In genomic region chr5:74966891-74967290, GRCm38 (mm10) we compare ENCODE assay signal across 19 mouse cellular contexts.
DNase-seq lines count a peak whose midpoint lies in the region; ATAC-seq and TF ChIP-seq lines count a peak whose summit lies in the region.
"Had no signal": no experiment of that assay in that cellular context is flagged by ENCODE, and none has a peak within 500 bp of the region (broad histone marks: within the 10 kb centered on the region; RNA-seq: fewer than 3 reads in every experiment).

No protein-coding gene starts in this region.

- no peak for TF ChIP-seq CTCF in hindbrain, postnatal 0 days (IDR thresholded peaks at IDR 0.05; ENCODE audit: low read depth)
- no peak for TF ChIP-seq CTCF in midbrain, postnatal 0 days (IDR thresholded peaks at IDR 0.05)
- no peak for TF ChIP-seq CTCF in thymus, adult 2 months (IDR thresholded peaks at IDR 0.05; ENCODE audit: borderline replicate concordance, control insufficient read depth, extremely low read depth, insufficient read depth, low read length, poor library complexity)

- H3K36me3 ChIP-seq in forebrain, embryonic 13.5 days (ENCODE audit: poor library complexity, severe bottlenecking), result no peaks in the 10 kb centered on the region
- no peaks in the 10 kb centered on the region for H3K36me3 ChIP-seq in forebrain, embryonic 10.5 days (replicated peaks)
- H3K36me3 ChIP-seq in hindbrain, postnatal 0 days (ENCODE audit: insufficient read depth, low read length), result no peaks in the 10 kb centered on the region
- H3K36me3 ChIP-seq in hindbrain, embryonic 11.5 days (ENCODE audit: control insufficient read depth, insufficient read depth, low read length), result no peaks in the 10 kb centered on the region
- H3K36me3 ChIP-seq in midbrain, postnatal 0 days (ENCODE audit: insufficient read depth, low read length), result no peaks in the 10 kb centered on the region
- H3K36me3 ChIP-seq in midbrain, embryonic 16.5 days (ENCODE audit: control insufficient read depth, insufficient read depth, low read length), result no peaks in the 10 kb centered on the region
- H3K36me3 ChIP-seq in forebrain, embryonic 16.5 days (ENCODE audit: control insufficient read depth, insufficient read depth), result no peaks in the 10 kb centered on the region
- no peaks in the 10 kb centered on the region for H3K36me3 ChIP-seq in thymus, adult 2 months (ENCODE audit: control insufficient read depth, insufficient read depth, low read length)

- 0 out of 2 replicates have a peak overlapping the region, but pooled peaks have one; percentile 15 for H3K4me2 ChIP-seq in forebrain, embryonic 13.5 days
- H3K4me2 ChIP-seq in hindbrain, postnatal 0 days (ENCODE audit: low read depth, low read length), result peak overlapping the region; percentile 29; the same call in 1 of the 2 replicates
- no peak overlapping the region for H3K4me2 ChIP-seq in hindbrain, embryonic 11.5 days (replicated peaks; ENCODE audit: low read depth, low read length)
- no peak overlapping the region for H3K4me2 ChIP-seq in midbrain, postnatal 0 days (ENCODE audit: low read depth, low read length, poor library complexity, severe bottlenecking)
- no peak overlapping the region for H3K4me2 ChIP-seq in midbrain, embryonic 16.5 days (ENCODE audit: low read length)
- H3K4me2 ChIP-seq in forebrain, embryonic 16.5 days (ENCODE audit: low read length), result peak overlapping the region; percentile 26; the same call in 1 of the 2 replicates

- H3K27me3 ChIP-seq in forebrain, embryonic 13.5 days, result peaks cover 43% of the 10 kb centered on the region
- H3K27me3 ChIP-seq in forebrain, embryonic 10.5 days (ENCODE audit: poor library complexity, severe bottlenecking), result peaks cover 77% of the 10 kb centered on the region
- no peaks in the 10 kb centered on the region for H3K27me3 ChIP-seq in hindbrain, postnatal 0 days (ENCODE audit: insufficient read depth, low read length)
- H3K27me3 ChIP-seq in hindbrain, embryonic 11.5 days (ENCODE audit: control insufficient read depth, insufficient read depth, low read length), result peaks cover 14% of the 10 kb centered on the region
- peaks cover 28% of the 10 kb centered on the region for H3K27me3 ChIP-seq in midbrain, postnatal 0 days (ENCODE audit: insufficient read depth, low read length)
- peaks cover 50% of the 10 kb centered on the region for H3K27me3 ChIP-seq in midbrain, embryonic 16.5 days (ENCODE audit: control insufficient read depth, insufficient read depth, low read depth, low read length)
- peaks cover 7% of the 10 kb centered on the region for H3K27me3 ChIP-seq in forebrain, embryonic 16.5 days (replicated peaks; ENCODE audit: control insufficient read depth, insufficient read depth, low read length)
- no peaks in the 10 kb centered on the region for H3K27me3 ChIP-seq in thymus, adult 2 months (ENCODE audit: control insufficient read depth, insufficient read depth, low read length)

- H3K9me3 ChIP-seq in forebrain, embryonic 13.5 days (replicated peaks), result no peaks in the 10 kb centered on the region
- no peaks in the 10 kb centered on the region for H3K9me3 ChIP-seq in forebrain, embryonic 10.5 days
- no peaks in the 10 kb centered on the region for H3K9me3 ChIP-seq in hindbrain, postnatal 0 days (ENCODE audit: low read length)
- H3K9me3 ChIP-seq in hindbrain, embryonic 11.5 days (ENCODE audit: control insufficient read depth, low read length), result no peaks in the 10 kb centered on the region
- H3K9me3 ChIP-seq in midbrain, postnatal 0 days (ENCODE audit: low read length), result no peaks in the 10 kb centered on the region
- no peaks in the 10 kb centered on the region for H3K9me3 ChIP-seq in midbrain, embryonic 16.5 days (replicated peaks; ENCODE audit: control insufficient read depth, low read length, poor library complexity, severe bottlenecking)
- H3K9me3 ChIP-seq in forebrain, embryonic 16.5 days (ENCODE audit: control insufficient read depth, low read length), result no peaks in the 10 kb centered on the region

- ATAC-seq in forebrain, embryonic 13.5 days, result no peak
- ATAC-seq in hindbrain, postnatal 0 days, result 0 out of 2 replicates have a peak, but pooled peaks have one; percentile 32
- ATAC-seq in hindbrain, embryonic 11.5 days (ENCODE audit: low FRiP score), result no peak
- no peak for ATAC-seq in midbrain, postnatal 0 days (ENCODE audit: low FRiP score)
- no peak for ATAC-seq in midbrain, embryonic 16.5 days
- no peak for ATAC-seq in forebrain, embryonic 16.5 days
- ATAC-seq: activated CD4-positive, CD25-positive, alpha-beta regulatory T cell, adult 4 months; inflammation-experienced regulatory T-cells, adult 6 months had no signal

- 32% methylated on average over 10 of the region's 10 CpGs for WGBS in forebrain, embryonic 13.5 days
- 83% methylated on average over 10 of the region's 10 CpGs for WGBS in forebrain, embryonic 10.5 days
- whole genome bisulfite sequencing in hindbrain, postnatal 0 days, result 26% methylated on average over 10 of the region's 10 CpGs
- 78% methylated on average over 10 of the region's 10 CpGs for WGBS in hindbrain, embryonic 11.5 days
- 39% methylated on average over 10 of the region's 10 CpGs for WGBS in midbrain, postnatal 0 days
- WGBS in midbrain, embryonic 16.5 days, result 46% methylated on average over 10 of the region's 10 CpGs
- 16% methylated on average over 10 of the region's 10 CpGs for WGBS in forebrain, embryonic 16.5 days
- 92% methylated on average over 10 of the region's 10 CpGs for WGBS in thymus, adult 2 months

- no peak overlapping the region for H3K4me3 ChIP-seq in forebrain, embryonic 13.5 days
- no peak overlapping the region for H3K4me3 ChIP-seq in forebrain, embryonic 10.5 days
- no peak overlapping the region for H3K4me3 ChIP-seq in hindbrain, postnatal 0 days (ENCODE audit: low read length)
- no peak overlapping the region for H3K4me3 ChIP-seq in hindbrain, embryonic 11.5 days (ENCODE audit: low read depth, low read length)
- H3K4me3 ChIP-seq in midbrain, postnatal 0 days (ENCODE audit: low read depth, low read length), result no peak overlapping the region
- H3K4me3 ChIP-seq in midbrain, embryonic 16.5 days (ENCODE audit: low read depth, low read length), result no peak overlapping the region
- no peak overlapping the region for H3K4me3 ChIP-seq in forebrain, embryonic 16.5 days (replicated peaks; ENCODE audit: low read length)
- H3K4me3 ChIP-seq in thymus, adult 2 months (ENCODE audit: control insufficient read depth, insufficient read depth, low read length), result no peak overlapping the region
- H3K4me3 ChIP-seq: heart, adult 2 months had no signal

- no peak for DNase-seq in forebrain, embryonic 10.5 days (ENCODE audit: extremely low spot score, low spot score)
- DNase-seq in hindbrain, postnatal 0 days (ENCODE audit: low spot score), result peak; percentile 59
- DNase-seq in hindbrain, embryonic 11.5 days (ENCODE audit: low spot score), result no peak
- DNase-seq in midbrain, postnatal 0 days (ENCODE audit: low spot score), result peak; percentile 57
- DNase-seq in thymus, adult 2 months, result no peak
- DNase-seq: adrenal gland, adult 8-10 months; cerebellum, adult 8-10 months; gastrocnemius, postnatal 36 days; heart, adult 2 months; kidney, adult 18-20 months; layer of hippocampus, adult 9-11 months; liver; lung, postnatal 10 days had no signal

- H3K4me1 ChIP-seq in forebrain, embryonic 13.5 days, result peaks cover 9% of the 10 kb centered on the region
- peaks cover 10% of the 10 kb centered on the region; the same call in 1 of the 2 replicates for H3K4me1 ChIP-seq in forebrain, embryonic 10.5 days
- H3K4me1 ChIP-seq in hindbrain, postnatal 0 days (ENCODE audit: insufficient read depth, low read length), result no peaks in the 10 kb centered on the region
- no peaks in the 10 kb centered on the region for H3K4me1 ChIP-seq in hindbrain, embryonic 11.5 days (replicated peaks; ENCODE audit: control insufficient read depth, insufficient read depth, low read length)
- H3K4me1 ChIP-seq in midbrain, postnatal 0 days (ENCODE audit: insufficient read depth, low read length), result no peaks in the 10 kb centered on the region
- H3K4me1 ChIP-seq in midbrain, embryonic 16.5 days (ENCODE audit: control insufficient read depth, insufficient read depth, low read length), result no peaks in the 10 kb centered on the region
- peaks cover 5% of the 10 kb centered on the region for H3K4me1 ChIP-seq in forebrain, embryonic 16.5 days (replicated peaks; ENCODE audit: control insufficient read depth, insufficient read depth, low read length)
- no peaks in the 10 kb centered on the region for H3K4me1 ChIP-seq in thymus, adult 2 months (replicated peaks; ENCODE audit: control insufficient read depth, insufficient read depth, low read length)

- TF ChIP-seq POLR2A in thymus, adult 2 months (IDR thresholded peaks at IDR 0.05; ENCODE audit: control insufficient read depth, extremely low read depth, insufficient read depth, low read length, poor library complexity), result no peak

- H3K27ac ChIP-seq in forebrain, embryonic 13.5 days, result no peak overlapping the region
- H3K27ac ChIP-seq in forebrain, embryonic 10.5 days, result no peak overlapping the region
- no peak overlapping the region for H3K27ac ChIP-seq in hindbrain, postnatal 0 days
- no peak overlapping the region for H3K27ac ChIP-seq in hindbrain, embryonic 11.5 days (ENCODE audit: low read depth, low read length)
- no peak overlapping the region for H3K27ac ChIP-seq in midbrain, postnatal 0 days (ENCODE audit: low read depth, low read length)
- H3K27ac ChIP-seq in midbrain, embryonic 16.5 days (ENCODE audit: low read length), result no peak overlapping the region
- H3K27ac ChIP-seq in forebrain, embryonic 16.5 days (ENCODE audit: low read length), result no peak overlapping the region
- no peak overlapping the region for H3K27ac ChIP-seq in thymus, adult 2 months (ENCODE audit: control insufficient read depth, insufficient read depth, low read length)
- H3K27ac ChIP-seq: heart, adult 2 months; kidney, postnatal 0 days had no signal

- H3K9ac ChIP-seq in forebrain, embryonic 13.5 days, result no peak overlapping the region
- no peak overlapping the region for H3K9ac ChIP-seq in hindbrain, postnatal 0 days (replicated peaks; ENCODE audit: low read length)
- H3K9ac ChIP-seq in hindbrain, embryonic 11.5 days (ENCODE audit: low read depth, low read length), result no peak overlapping the region
- no peak overlapping the region for H3K9ac ChIP-seq in midbrain, postnatal 0 days (replicated peaks; ENCODE audit: low read length, poor library complexity, severe bottlenecking)
- no peak overlapping the region for H3K9ac ChIP-seq in midbrain, embryonic 16.5 days (ENCODE audit: low read depth, low read length)
- no peak overlapping the region for H3K9ac ChIP-seq in forebrain, embryonic 16.5 days (replicated peaks; ENCODE audit: low read depth, low read length)

Comparison
In these comparisons a context has a peak if more than half of its experiments do, and no peak if none do; other contexts are left out.
1. H3K4me2 ChIP-seq: peak in forebrain, embryonic 13.5 days (single experiment), hindbrain, postnatal 0 days (single experiment) and forebrain, embryonic 16.5 days (single experiment); none in hindbrain, embryonic 11.5 days (single experiment), midbrain, postnatal 0 days (single experiment) and midbrain, embryonic 16.5 days (single experiment).
2. DNase-seq: peak in hindbrain, postnatal 0 days (single experiment) and midbrain, postnatal 0 days (single experiment); none in forebrain, embryonic 10.5 days (single experiment), hindbrain, embryonic 11.5 days (single experiment) and thymus, adult 2 months (single experiment).